Mouse (Mus musculus) Muller cell, postnatal 12 days (primary cell): Measurements from ENCODE around the gene Usp17ld.
"Not testable (repeated sequence)": the region's sequence is repeated elsewhere in the genome, so short reads cannot be mapped to it uniquely, and the experiment has no call there.

ENCODE experiments used
- DNase-seq: peaks from one replicate; pipeline ENCODE4 v3.0.0-alpha.2; 2015; ENCODE audit errors: inconsistent ontology term

The Usp17ld gene

DNA sequence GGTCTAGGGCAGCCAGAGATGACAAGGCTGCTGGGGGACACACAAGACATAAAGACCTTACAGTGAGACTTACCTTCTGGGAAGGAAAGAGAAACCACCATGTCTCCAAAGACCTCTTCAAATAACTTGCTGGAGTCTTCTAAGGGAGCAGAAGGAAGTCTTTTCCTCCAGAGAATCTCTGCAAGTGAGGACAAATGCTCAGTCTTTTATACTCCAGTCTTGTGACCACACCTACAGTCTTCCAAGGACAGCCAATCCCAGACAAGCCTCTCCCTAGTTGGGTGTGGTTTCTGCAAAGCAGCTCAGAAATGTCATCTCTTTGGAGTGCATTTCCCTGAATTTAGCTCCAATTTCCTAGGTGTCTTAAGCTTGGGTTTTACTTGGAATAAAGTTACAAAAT is at the start of gene Usp17ld:
Gene Usp17ld, minus strand, starts transcription at position 101 of the 400 bp plus-strand sequence.
- DNase-seq, result not testable (repeated sequence)

DNA sequence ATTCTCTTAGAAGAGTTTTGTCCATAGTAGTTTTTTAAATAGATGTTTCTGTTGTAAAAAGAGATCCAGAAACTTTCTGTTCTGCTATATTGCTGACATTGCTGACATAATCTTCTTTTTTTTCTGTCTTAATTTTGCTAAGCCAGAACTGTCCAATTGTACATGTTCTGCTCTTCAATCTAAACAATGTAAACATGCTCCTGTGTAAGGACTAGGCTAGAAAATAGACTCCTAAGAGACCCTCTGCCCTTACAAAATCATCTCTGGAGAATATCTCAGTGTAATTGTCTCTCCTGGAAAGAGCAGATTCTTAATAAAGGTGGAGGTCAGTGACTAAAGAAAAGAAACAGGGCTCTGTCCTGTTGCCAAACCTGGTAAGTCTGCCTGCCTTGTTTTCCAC is 35.6 kb downstream of the Usp17ld start, which contains the start of gene Olfr594:
Gene Olfr594, plus strand, starts transcription at position 301 of the 400 bp plus-strand sequence.
- no peak for DNase-seq

DNA sequence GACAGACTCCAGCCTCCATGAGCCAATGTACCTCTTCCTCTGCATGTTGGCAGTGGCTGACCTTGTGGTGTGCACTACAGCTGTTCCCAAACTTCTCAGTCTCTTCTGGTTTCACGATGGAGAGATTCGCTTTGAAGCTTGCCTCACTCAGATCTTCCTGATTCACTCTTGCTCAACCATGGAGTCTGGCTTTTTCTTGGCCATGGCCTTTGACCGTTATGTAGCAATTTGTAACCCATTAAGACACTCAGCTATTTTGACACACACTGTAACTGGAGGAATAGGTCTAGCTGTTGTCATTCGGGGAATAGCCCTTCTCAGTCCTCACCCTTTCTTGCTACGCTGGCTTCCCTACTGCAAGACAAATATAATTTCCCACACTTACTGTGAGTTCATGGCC is 40.3 kb downstream of the Usp17ld start:
- not testable (repeated sequence) for DNase-seq

DNA sequence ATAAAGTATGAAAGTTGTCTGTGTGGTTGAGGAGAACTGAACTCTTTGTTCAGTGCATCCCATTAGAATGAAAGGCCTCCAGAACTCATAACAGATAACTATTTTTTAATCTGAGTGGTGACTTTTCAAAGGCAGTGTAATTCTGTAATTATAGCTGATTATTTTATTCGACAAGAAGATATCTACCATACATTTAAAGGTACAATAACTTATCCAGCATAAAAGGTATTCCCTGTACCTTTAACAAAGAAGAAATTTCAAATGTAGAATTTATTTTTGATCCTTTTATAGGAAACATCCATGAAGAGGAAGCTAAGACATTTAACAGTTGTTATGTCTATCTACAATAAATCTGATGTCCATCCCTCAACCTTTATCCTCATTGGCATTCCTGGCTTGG is 40.7 kb downstream of the Usp17ld start, which contains the start of gene Olfr593:
Gene Olfr593, plus strand, starts transcription at position 301 of the 400 bp plus-strand sequence.
- no peak for DNase-seq
